19 mouse cellular contexts compared by ENCODE assay signal in the genomic region with DNA sequence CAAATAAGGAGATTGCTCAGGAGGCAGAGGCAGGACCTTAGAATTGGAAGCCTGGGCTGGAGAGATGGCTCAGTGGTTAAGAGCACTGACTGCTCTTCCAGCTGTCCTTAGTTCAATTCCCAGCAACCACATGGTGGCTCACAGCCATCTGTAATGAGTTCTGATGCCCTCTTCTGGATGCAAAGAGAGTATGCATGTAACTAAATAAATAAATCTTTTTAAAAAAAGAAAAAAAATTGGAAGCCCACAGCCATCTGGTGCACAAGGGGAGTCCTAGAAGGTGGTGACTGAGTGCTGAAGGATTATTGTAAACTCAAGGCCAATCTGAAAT. TPM values are rescaled to one million over a fixed set of nuclear protein-coding genes. Genes with fewer than 3 reads are reported as not detected.
A peak's percentile ranks its signal among the peaks of the same experiment; 100 is the strongest.
DNase-seq lines count a peak whose midpoint lies in the region; ATAC-seq and TF ChIP-seq lines count a peak whose summit lies in the region.
"Had no signal": no experiment of that assay in that cellular context is flagged by ENCODE, and none has a peak within 500 bp of the region (broad histone marks: within the 10 kb centered on the region; RNA-seq: fewer than 3 reads in every experiment).

No protein-coding gene starts in this region.

- no peaks in the 10 kb centered on the region for H3K36me3 ChIP-seq in intestine, postnatal 0 days (ENCODE audit: control insufficient read depth, insufficient read depth)
- H3K36me3 ChIP-seq in intestine, embryonic 15.5 days = no peaks in the 10 kb centered on the region
- no peaks in the 10 kb centered on the region for H3K36me3 ChIP-seq in CH12.LX (replicated peaks in 1 of 2; ENCODE audit: control insufficient read depth in 1 of 2, insufficient read depth in 1 of 2, low read length in 1 of 2)
- H3K36me3 ChIP-seq in heart, embryonic 10.5 days = peaks cover 5% of the 10 kb centered on the region; the same call in 1 of the 2 replicates
- H3K36me3 ChIP-seq: hindbrain, embryonic 13.5 days; midbrain, embryonic 15.5 days had no signal

- H3K27me3 ChIP-seq in intestine, postnatal 0 days (replicated peaks; ENCODE audit: control insufficient read depth, insufficient read depth, low read length) = no peaks in the 10 kb centered on the region
- H3K27me3 ChIP-seq in intestine, embryonic 15.5 days (replicated peaks) = no peaks in the 10 kb centered on the region
- no peaks in the 10 kb centered on the region for H3K27me3 ChIP-seq in CH12.LX (replicated peaks)
- H3K27me3 ChIP-seq in heart, embryonic 10.5 days (ENCODE audit: insufficient read depth, poor library complexity, severe bottlenecking) = no peaks in the 10 kb centered on the region
- H3K27me3 ChIP-seq: hindbrain, embryonic 13.5 days; midbrain, embryonic 15.5 days; Patski had no signal

- peaks cover 11% of the 10 kb centered on the region for H3K79me2 ChIP-seq in CH12.LX (replicated peaks; ENCODE audit: control insufficient read depth, extremely low read depth, insufficient read depth, poor library complexity, severe bottlenecking)

- no peak for TF ChIP-seq EP300 in CH12.LX (IDR thresholded peaks at IDR 0.05; ENCODE audit: low read length)

- TF ChIP-seq POLR2A in CH12.LX (IDR thresholded peaks at IDR 0.05; ENCODE audit: low read depth, low read length) = no peak
- no peak for TF ChIP-seq POLR2A in brain, embryonic 14.5 days (IDR thresholded peaks at IDR 0.05; ENCODE audit: borderline replicate concordance, extremely low read depth, insufficient read depth, insufficient read length, poor library complexity, severe bottlenecking)

- TF ChIP-seq RAD21 in CH12.LX (IDR thresholded peaks at IDR 0.05; ENCODE audit: low read depth, low read length) = peak; percentile 24

- H3K4me1 ChIP-seq in intestine, postnatal 0 days (replicated peaks; ENCODE audit: control insufficient read depth, insufficient read depth, low read length) = no peaks in the 10 kb centered on the region
- H3K4me1 ChIP-seq in intestine, embryonic 15.5 days (replicated peaks) = no peaks in the 10 kb centered on the region
- H3K4me1 ChIP-seq in CH12.LX (ENCODE audit: control insufficient read depth in 1 of 2, insufficient read depth in 2 of 2) = peaks cover 14 to 57% of the 10 kb centered on the region in 2 experiments; a peak in 3 of 4 replicates
- H3K4me1 ChIP-seq in heart, embryonic 10.5 days = peaks cover 21% of the 10 kb centered on the region

- in situ Hi-C loops in CH12.LX (cut with MboI; ENCODE audit: low pct_ligation_motif_present, low pct_unique_long_range_greater_than_20kb, low sequenced_read_pairs) = no loop called here

- peak; percentile 50 for TF ChIP-seq CTCF in intestine, postnatal 0 days (IDR thresholded peaks at IDR 0.05; ENCODE audit: low read depth)
- TF ChIP-seq CTCF in CH12.LX (conservative IDR thresholded peaks at IDR 0.05 in 1 of 2, IDR thresholded peaks at IDR 0.05 in 1 of 2; ENCODE audit: low read depth in 2 of 2, low read length in 2 of 2) = peak; percentile 30 to 65; a peak in 2 of 4 replicates
- TF ChIP-seq CTCF in brain, embryonic 14.5 days (IDR thresholded peaks at IDR 0.05; ENCODE audit: borderline replicate concordance, extremely low read depth, insufficient read depth, insufficient read length) = no peak

- H3K4me3 ChIP-seq in intestine, postnatal 0 days (ENCODE audit: low read depth, low read length) = no peak overlapping the region
- no peak overlapping the region for H3K4me3 ChIP-seq in intestine, embryonic 15.5 days (replicated peaks)
- no peak overlapping the region for H3K4me3 ChIP-seq in CH12.LX (replicated peaks in 1 of 3; ENCODE audit: low read depth in 2 of 3, low read length in 2 of 3, poor library complexity in 1 of 3)
- H3K4me3 ChIP-seq in heart, embryonic 10.5 days = no peak overlapping the region
- H3K4me3 ChIP-seq: hindbrain, embryonic 13.5 days; midbrain, embryonic 15.5 days had no signal

- H3K27ac ChIP-seq in intestine, postnatal 0 days (ENCODE audit: low read depth, low read length) = no peak overlapping the region
- H3K27ac ChIP-seq in intestine, embryonic 15.5 days = no peak overlapping the region
- H3K27ac ChIP-seq in CH12.LX (ENCODE audit: insufficient read depth, low read depth) = no peak overlapping the region
- no peak overlapping the region for H3K27ac ChIP-seq in heart, embryonic 10.5 days
- H3K27ac ChIP-seq: hindbrain, embryonic 13.5 days; midbrain, embryonic 15.5 days had no signal

- no peaks in the 10 kb centered on the region for H3K9me3 ChIP-seq in intestine, postnatal 0 days (ENCODE audit: control insufficient read depth)
- H3K9me3 ChIP-seq in intestine, embryonic 15.5 days = no peaks in the 10 kb centered on the region
- no peaks in the 10 kb centered on the region for H3K9me3 ChIP-seq in CH12.LX (replicated peaks; ENCODE audit: low read length)
- H3K9me3 ChIP-seq in heart, embryonic 10.5 days = no peaks in the 10 kb centered on the region
- H3K9me3 ChIP-seq: hindbrain, embryonic 13.5 days; midbrain, embryonic 15.5 days had no signal

- no peak overlapping the region for H3K9ac ChIP-seq in intestine, postnatal 0 days (ENCODE audit: low read depth, low read length)
- H3K9ac ChIP-seq in intestine, embryonic 15.5 days = no peak overlapping the region
- H3K9ac ChIP-seq in CH12.LX (ENCODE audit: insufficient read depth, low read depth) = no peak overlapping the region
- H3K9ac ChIP-seq: hindbrain, embryonic 13.5 days; midbrain, embryonic 15.5 days had no signal

- dilution Hi-C loops in CH12.LX (cut with MboI; ENCODE audit: extremely low pct_ligation_motif_present, extremely low pct_unique_long_range_greater_than_20kb, low sequenced_read_pairs) = no loop called here

- DNase-seq in 3134 (ENCODE audit: extremely low read depth, insufficient read length, low spot score) (peak; percentile 34), CH12.LX (ENCODE audit: extremely low read depth) (no peak)
- DNase-seq in brain, embryonic 14.5 days (ENCODE audit: low read depth) = peak; percentile 5
- DNase-seq in frontal cortex, postnatal 10 days (ENCODE audit: low spot score in 2 of 2) = no peak
- no peak for DNase-seq in heart, embryonic 10.5 days (ENCODE audit: low spot score)
- no peak for DNase-seq in kidney, adult 18-20 months
- DNase-seq: cerebellum, postnatal 25 days; heart, postnatal 10 days; kidney, adult 11 months; kidney, postnatal 36 days; left cerebral cortex, postnatal 4 days; thymus, adult 2 months had no signal

- no peak overlapping the region for H3K4me2 ChIP-seq in intestine, postnatal 0 days (replicated peaks; ENCODE audit: low read depth)
- H3K4me2 ChIP-seq in intestine, embryonic 15.5 days (replicated peaks) = no peak overlapping the region
- no peak overlapping the region for H3K4me2 ChIP-seq in CH12.LX (ENCODE audit: insufficient read depth, low read depth, poor library complexity, severe bottlenecking)
- H3K4me2 ChIP-seq: hindbrain, embryonic 13.5 days; liver, embryonic 11.5 days; midbrain, embryonic 15.5 days had no signal

- no peak for ATAC-seq in intestine, postnatal 0 days
- no peak for ATAC-seq in intestine, embryonic 15.5 days
- ATAC-seq: forebrain, embryonic 16.5 days; midbrain, embryonic 15.5 days; Patski had no signal

TF ChIP-seq in CH12.LX, 34 proteins besides CTCF, POLR2A, EP300 and RAD21:
- 0 out of 2 replicates have a peak, but pooled peaks have one; percentile 37 for TF ChIP-seq MAX (IDR thresholded peaks at IDR 0.05; ENCODE audit: low read length)
- no peak for TF ChIP-seq PAX5 (IDR thresholded peaks at IDR 0.05; ENCODE audit: low read length)
- TF ChIP-seq UBTF (IDR thresholded peaks at IDR 0.05; ENCODE audit: low read depth, low read length) = no peak
- peak; percentile 90 for TF ChIP-seq MYC (IDR thresholded peaks at IDR 0.05; ENCODE audit: low read depth, low read length)
- TF ChIP-seq SMC3 (IDR thresholded peaks at IDR 0.05; ENCODE audit: low read depth, low read length) = peak; percentile 30
- peak; percentile 64; the same call in 1 of the 2 replicates for TF ChIP-seq ZNF384 (IDR thresholded peaks at IDR 0.05; ENCODE audit: low read depth, low read length)
TF ChIP-seq in CH12.LX: peak in this region for 4.

RNA-seq across cellular contexts. Expression of a gene that starts 4.9 kb away (rescaled TPM):
- polyA plus RNA-seq in intestine, postnatal 0 days (2015; fragmentation: Nextera tagmentation; extraction: Ambion mirVana) = 17.5 and 18.1 TPM in 2 replicates
- polyA plus RNA-seq in intestine, embryonic 15.5 days (2015; fragmentation: Nextera tagmentation; extraction: Ambion mirVana) = 49.2 and 49.4 TPM in 2 replicates
- 194 and 264 TPM in 2 replicates for total RNA-seq in CH12.LX (2012; rRNA removed)
- 234 and 260 TPM in 2 replicates for total RNA-seq in CH12.LX (2014; rRNA removed)
- 411 and 465 TPM in 2 replicates for polyA plus RNA-seq in CH12.LX (2012; ENCODE audit: insufficient read length, low read depth)
- polyA plus RNA-seq in brain, embryonic 14.5 days (2012; rRNA removed) = 106 and 129 TPM in 2 replicates
- polyA plus RNA-seq in heart, embryonic 10.5 days (2016; fragmentation: Nextera tagmentation; extraction: Ambion mirVana) = 50.6 and 72.2 TPM in 2 replicates

RNA-seq across cellular contexts. Expression of a gene that starts 41.3 kb away (rescaled TPM):
- 1.7 and 2.4 TPM in 2 replicates for polyA plus RNA-seq in intestine, postnatal 0 days (2015; fragmentation: Nextera tagmentation; extraction: Ambion mirVana)
- 3.8 and 4.2 TPM in 2 replicates for polyA plus RNA-seq in intestine, embryonic 15.5 days (2015; fragmentation: Nextera tagmentation; extraction: Ambion mirVana)
- 2.1 and 3.1 TPM in 2 replicates for total RNA-seq in CH12.LX (2012; rRNA removed)
- total RNA-seq in CH12.LX (2014; rRNA removed) = 0.44 and 1.2 TPM in 2 replicates
- 5.2 and 5.7 TPM in 2 replicates for polyA plus RNA-seq in CH12.LX (2012; ENCODE audit: insufficient read length, low read depth)
- polyA plus RNA-seq in brain, embryonic 14.5 days (2012; rRNA removed) = 55.6 and 65.1 TPM in 2 replicates
- polyA plus RNA-seq in heart, embryonic 10.5 days (2016; fragmentation: Nextera tagmentation; extraction: Ambion mirVana) = 7.6 and 8.4 TPM in 2 replicates

Comparison
In these comparisons a context has a peak if more than half of its experiments do, and no peak if none do; other contexts are left out.
1. DNase-seq: peak in 3134 (single experiment) and brain, embryonic 14.5 days (single experiment); none in CH12.LX (single experiment), frontal cortex, postnatal 10 days (0 of 2), heart, embryonic 10.5 days (single experiment) and kidney, adult 18-20 months (single experiment).